Mouse (Mus musculus) neural tube, postnatal 0 days (tissue): ENCODE results near the gene Ube2t. TPM values are rescaled to one million over a fixed set of nuclear protein-coding genes. Genes with fewer than 3 reads are reported as not detected.

Experiments
- polyA plus RNA-seq: library from polyadenylated mRNA; unstranded; fragments of >200 nt; fragmentation: Nextera tagmentation; extraction: Ambion mirVana; gene quantifications from 2 replicates; pipeline ENCODE4 v1.2.1, GENCODE M21; 2015

The Ube2t gene
- polyA plus RNA-seq, result 5.1 and 7.5 TPM in 2 replicates

DNA sequence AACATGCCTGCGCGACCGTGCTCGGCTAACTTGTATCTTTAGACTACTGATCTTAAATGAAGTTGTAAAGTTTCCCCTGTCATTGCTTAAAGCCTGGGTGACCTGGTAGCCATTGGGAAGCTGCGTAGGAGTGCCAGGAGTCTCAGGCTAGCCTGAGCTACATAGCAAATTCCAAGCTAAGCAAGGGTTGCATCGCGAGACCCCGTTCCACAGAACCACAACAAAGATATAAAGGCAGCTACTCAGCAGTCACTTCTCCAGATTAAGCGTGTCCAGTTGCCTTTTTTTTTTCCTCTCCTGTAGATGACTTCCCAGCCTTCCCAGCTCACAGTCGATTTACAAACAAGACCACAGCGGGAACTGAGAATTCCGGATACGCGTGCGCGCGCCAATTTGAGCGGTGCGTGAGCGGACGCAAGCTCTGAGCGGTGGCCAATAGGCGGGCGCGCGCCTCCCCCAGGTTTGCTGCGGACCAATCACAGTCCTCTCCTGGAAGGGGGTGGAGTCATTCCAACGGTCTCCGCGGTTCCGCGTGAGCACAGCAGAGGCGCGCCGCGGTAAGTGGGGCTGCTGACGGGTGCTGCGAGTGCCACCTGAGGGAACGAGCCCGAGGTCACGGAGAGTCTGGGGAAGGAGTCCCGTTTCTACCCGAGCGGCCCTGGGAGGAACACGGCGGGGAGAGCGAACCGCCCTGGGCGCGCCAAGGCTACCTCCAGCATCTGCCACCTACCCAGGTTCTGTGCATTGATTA lies at the start of gene Ube2t:
Ube2t (plus strand) TSS at position 513 of the 751 bp plus-strand sequence.

DNA sequence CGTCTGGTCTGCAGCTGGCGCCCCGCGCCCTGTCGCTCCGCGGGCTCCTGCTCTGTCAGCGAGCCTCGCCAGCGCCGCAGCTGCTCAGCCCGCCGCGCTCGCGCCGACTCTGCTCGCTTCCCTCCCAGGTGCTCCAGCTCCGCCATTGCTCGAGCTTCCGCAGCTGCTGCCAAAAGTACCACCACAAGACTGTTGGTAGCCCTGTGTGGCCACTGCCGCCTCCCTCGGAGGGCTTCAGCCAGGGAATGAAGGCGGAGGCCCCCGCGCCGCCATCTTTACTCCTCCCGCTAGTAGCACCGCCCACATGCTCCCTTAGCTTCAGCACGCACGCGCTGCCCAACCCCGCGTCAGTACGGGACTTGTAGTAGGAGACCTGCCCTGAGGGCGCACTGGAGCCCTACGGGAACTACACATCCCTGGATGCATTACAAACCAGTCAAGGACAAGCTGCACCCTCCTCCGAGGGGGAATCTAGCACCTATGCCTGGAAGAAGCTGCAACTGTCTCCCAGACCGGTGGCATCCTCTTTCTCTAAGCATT lies 6.7 kb upstream of the Ube2t start, which contains the start of gene Ppp1r12b:
Ppp1r12b (minus strand) TSS at position 306 of the 540 bp plus-strand sequence.

Other genes with a start within 250 kb of the Ube2t start
- 14.1 and 15.2 TPM in 2 replicates for gene Ppp1r12b, start 6.6 kb upstream of the Ube2t start, polyA plus RNA-seq
- gene Lgr6, start 142.7 kb downstream of the Ube2t start, polyA plus RNA-seq, result 3.9 and 4.1 TPM in 2 replicates
- gene Ptpn7, start 170.1 kb downstream of the Ube2t start, polyA plus RNA-seq, result 0.06 and 0.23 TPM in 2 replicates
- 352 and 380 TPM in 2 replicates for gene Arl8a, start 184.3 kb downstream of the Ube2t start, polyA plus RNA-seq
- gene Gpr37l1, start 205.1 kb downstream of the Ube2t start, polyA plus RNA-seq, result 30.8 and 36.0 TPM in 2 replicates